Mouse (Mus musculus) cortical plate, adult 2 months (tissue): ENCODE data around the gene Aoah.

Source experiments
- CTCF ChIP-seq: fragments of 200-500 bp; IDR thresholded peaks from 2 replicates; pipeline ENCODE4 v1.5.1; 2011; ENCODE audit warnings: mild to moderate bottlenecking, control low read depth, low read length; ENCODE audit not compliant: insufficient read depth; ENCODE audit errors: extremely low read depth
- POLR2A ChIP-seq: fragments of 200-500 bp; IDR thresholded peaks from 2 replicates; pipeline ENCODE4 v1.6.1; 2011; ENCODE audit warnings: mild to moderate bottlenecking, low read length, control low read depth; ENCODE audit not compliant: insufficient read depth; ENCODE audit errors: extremely low read depth

DNA sequence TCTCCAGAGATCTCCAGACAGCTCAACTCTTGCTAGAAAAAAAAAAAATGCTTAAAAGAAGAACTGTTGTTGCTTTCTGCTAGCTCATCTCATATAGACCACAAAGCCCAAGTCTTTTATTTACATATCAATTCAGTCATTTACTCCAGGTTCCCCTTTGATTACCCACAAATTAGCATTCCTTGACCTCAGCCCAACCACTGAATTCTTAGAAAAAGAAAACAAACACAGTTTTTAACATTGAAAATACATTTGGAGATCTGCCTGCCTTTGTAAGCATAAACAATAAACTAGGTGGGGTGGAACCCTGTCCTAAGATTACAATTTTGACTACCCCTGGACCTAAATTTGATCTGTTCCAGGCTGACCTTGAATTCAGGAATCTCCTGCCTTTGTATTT is 191.6 kb downstream of the Aoah start:
- TF ChIP-seq CTCF (no peak), POLR2A (no peak)
